Mouse (Mus musculus): ENCODE data around the gene Ehbp1l1. TPM values are rescaled to one million over a fixed set of nuclear protein-coding genes. Genes with fewer than 3 reads are reported as not detected.
"Not testable (repeated sequence)": the region's sequence is repeated elsewhere in the genome, so short reads cannot be mapped to it uniquely, and the experiment has no call there.

Ehbp1l1 gene
- polyA plus RNA-seq, 1 experiment from 2014 or later, result 69.0 TPM

GRCm38 (mm10) chr19:5690343-5690735 is 35.8 kb downstream of the Ehbp1l1 start:
- 0 out of 2 replicates have a peak, but pooled peaks cover 5% of the 10 kb centered on the region for H3K27me3 ChIP-seq (ENCODE audit: insufficient read depth, poor library complexity, severe bottlenecking)
- H3K4me3 ChIP-seq, result peak overlapping the region; percentile 96
- no peaks in the 10 kb centered on the region for H3K9me3 ChIP-seq
- peaks cover 67% of the 10 kb centered on the region for H3K36me3 ChIP-seq
- H3K4me1 ChIP-seq, result peaks cover 56% of the 10 kb centered on the region
- peak overlapping the region; percentile 94 for H3K27ac ChIP-seq
- WGBS, result 69% methylated on average over 15 of the region's 15 CpGs
- DNase-seq (ENCODE audit: low spot score), result no peak

DNA sequence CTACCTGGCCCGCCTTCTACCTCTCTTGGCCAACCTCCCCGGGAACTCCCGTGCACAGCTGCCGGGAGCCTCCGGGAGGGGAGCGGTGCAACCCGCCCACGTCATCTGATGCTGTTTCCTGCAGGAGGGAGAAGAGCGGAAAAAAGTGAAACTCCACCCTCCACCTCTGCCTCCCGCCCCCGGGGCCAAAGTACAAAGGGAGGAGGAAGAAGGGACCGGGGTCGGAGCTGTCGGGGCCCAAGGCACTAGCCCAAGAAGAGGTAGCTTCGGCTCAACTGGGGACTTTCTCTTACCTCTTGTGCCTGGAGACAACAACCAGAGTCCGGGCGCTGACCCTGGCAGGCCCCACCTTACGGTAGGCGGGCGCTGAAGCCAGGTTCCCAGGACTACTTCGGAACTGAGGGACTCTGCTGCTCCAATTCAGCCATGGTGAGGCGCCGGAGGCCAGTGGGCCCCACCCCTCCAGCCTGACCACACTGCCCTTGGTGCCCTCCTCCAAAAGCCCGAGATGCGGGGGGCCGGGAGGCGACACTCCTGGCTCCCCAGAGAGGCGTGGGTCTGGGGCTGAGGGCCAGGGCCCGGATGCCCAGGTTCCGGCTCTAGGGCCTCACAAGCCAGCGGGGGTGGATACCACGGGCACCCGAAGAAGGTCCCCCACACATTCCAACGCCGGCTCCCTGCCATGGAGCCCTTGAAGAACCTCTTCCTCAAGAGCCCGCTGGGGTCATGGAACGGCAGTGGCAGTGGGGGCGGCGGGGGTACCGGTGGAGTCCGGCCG is 36.4 kb downstream of the Ehbp1l1 start:
- H3K36me3 ChIP-seq, result peaks cover 67% of the 10 kb centered on the region

GRCm38 (mm10) chr19:5689088-5689428 is 37.1 kb downstream of the Ehbp1l1 start:
- peaks cover 55% of the 10 kb centered on the region for H3K4me1 ChIP-seq
- DNase-seq (ENCODE audit: low spot score), result no peak
- no peaks in the 10 kb centered on the region for H3K27me3 ChIP-seq (ENCODE audit: insufficient read depth, poor library complexity, severe bottlenecking)
- H3K4me3 ChIP-seq, result peak overlapping the region; percentile 96
- peaks cover 68% of the 10 kb centered on the region for H3K36me3 ChIP-seq
- H3K9me3 ChIP-seq, result no peaks in the 10 kb centered on the region
- peak overlapping the region; percentile 94 for H3K27ac ChIP-seq
- under 1% methylated on average over 7 of the region's 7 CpGs for WGBS

More for the DNA sequence above, 36.4 kb downstream of the Ehbp1l1 start:
- peaks cover 55% of the 10 kb centered on the region for H3K4me1 ChIP-seq
- peak overlapping the region; percentile 94 for H3K27ac ChIP-seq
- peak; percentile 96 for DNase-seq (ENCODE audit: low spot score)
- no peaks in the 10 kb centered on the region for H3K9me3 ChIP-seq
- H3K4me3 ChIP-seq, result peak overlapping the region; percentile 96
- 8% methylated on average over 42 of the region's 42 CpGs for WGBS
- H3K27me3 ChIP-seq (ENCODE audit: insufficient read depth, poor library complexity, severe bottlenecking), result no peaks in the 10 kb centered on the region

DNA sequence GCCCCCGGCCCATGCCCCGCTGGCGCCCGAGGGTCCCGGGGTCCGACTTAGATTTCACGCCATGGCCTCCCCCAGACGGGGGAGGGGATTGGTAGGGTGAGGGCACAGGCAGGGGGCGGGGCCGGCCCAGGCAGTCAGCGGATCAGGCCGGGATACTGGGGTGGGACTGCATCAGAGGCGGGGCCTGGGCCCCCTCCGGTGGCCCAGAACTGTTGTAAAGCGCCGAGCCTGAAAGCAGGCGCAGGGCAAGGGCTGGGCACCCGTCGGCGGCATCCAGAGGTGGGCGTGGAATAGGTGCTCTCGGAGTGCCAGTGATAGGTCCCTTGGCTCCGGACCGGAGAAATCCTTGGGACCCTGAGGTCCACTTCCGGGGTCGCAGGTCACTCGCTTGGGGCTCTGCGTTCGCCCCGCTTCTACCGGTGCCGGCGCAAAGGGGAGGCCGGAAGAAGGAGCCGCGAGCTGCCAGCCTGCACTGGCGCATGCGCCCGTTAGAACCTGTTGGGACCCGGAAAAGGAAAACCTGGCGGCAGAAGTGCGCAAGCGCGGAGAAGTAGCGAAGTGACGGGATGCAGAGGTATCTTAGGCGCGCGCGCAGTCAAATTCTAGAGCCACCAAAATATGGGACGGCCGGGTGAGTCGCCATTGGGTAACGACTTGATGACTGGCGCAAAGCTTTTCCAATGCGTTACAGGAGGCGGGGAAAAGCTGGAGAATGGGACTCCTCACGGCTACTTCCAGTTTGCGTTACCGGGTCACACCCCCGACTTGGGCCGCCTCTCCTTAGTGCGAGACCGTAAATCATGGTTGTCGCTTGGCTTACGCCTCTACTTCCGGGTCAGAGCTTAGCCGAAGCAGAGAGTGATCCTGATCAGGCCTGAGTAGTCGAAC is 37.7 kb downstream of the Ehbp1l1 start, which contains the start of the genes Map3k11 and Pcnx3:
Gene Map3k11, plus strand, starts transcription at position 543 of the 888 bp plus-strand sequence.
Gene Pcnx3, minus strand, starts transcription at position 709 of the 888 bp plus-strand sequence.
- no peaks in the 10 kb centered on the region for H3K27me3 ChIP-seq (ENCODE audit: insufficient read depth, poor library complexity, severe bottlenecking)
- peak within 1 kb of the TSS; percentile 96 for H3K4me3 ChIP-seq
- H3K36me3 ChIP-seq, result peaks cover 68% of the 10 kb centered on the region
- no peaks in the 10 kb centered on the region for H3K9me3 ChIP-seq
- peak; percentile 99 for DNase-seq (ENCODE audit: low spot score)
- peak within 1 kb of the TSS; percentile 94 for H3K27ac ChIP-seq
- whole genome bisulfite sequencing, result under 1% methylated on average over 69 of the region's 69 CpGs
- H3K4me1 ChIP-seq, result peaks cover 49% of the 10 kb centered on the region

- DNase-seq (ENCODE audit: low spot score), result no peak
- WGBS, result 22% methylated on average over 9 of the region's 9 CpGs
- peak overlapping the region; percentile 94 for H3K27ac ChIP-seq
- peaks cover 68% of the 10 kb centered on the region for H3K36me3 ChIP-seq
- H3K4me1 ChIP-seq, result peaks cover 42% of the 10 kb centered on the region
- no peaks in the 10 kb centered on the region for H3K27me3 ChIP-seq (ENCODE audit: insufficient read depth, poor library complexity, severe bottlenecking)
- H3K9me3 ChIP-seq, result no peaks in the 10 kb centered on the region
- H3K4me3 ChIP-seq, result peak overlapping the region; percentile 96
These were observed 38.4 kb downstream of the Ehbp1l1 start for GRCm38 (mm10) chr19:5687738-5688137.

DNA sequence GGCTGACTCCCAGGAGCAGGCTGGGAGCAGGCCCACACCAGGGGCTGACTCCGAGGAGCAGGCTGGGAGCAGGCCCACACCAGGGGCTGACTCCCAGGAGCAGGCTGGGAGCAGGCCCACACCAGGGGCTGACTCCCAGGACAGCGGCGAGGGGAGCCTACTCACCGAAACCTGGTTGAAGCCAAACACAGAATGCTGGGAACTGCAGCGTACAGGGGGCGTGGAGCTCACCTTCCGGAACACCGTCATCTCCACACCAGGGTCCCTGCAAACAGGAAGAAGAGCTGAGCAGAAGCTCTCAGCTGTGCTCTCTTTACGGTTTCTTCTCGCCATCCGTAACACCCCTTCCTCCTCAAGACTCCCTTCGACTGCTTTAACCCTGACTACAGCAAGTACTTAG is 39.2 kb downstream of the Ehbp1l1 start:
- H3K36me3 ChIP-seq, result peaks cover 68% of the 10 kb centered on the region
- not testable (repeated sequence) for H3K9me3 ChIP-seq
- WGBS, result 90% methylated on average over 12 of the region's 12 CpGs

GRCm38 (mm10) chr19:5686437-5686836 is 39.7 kb downstream of the Ehbp1l1 start:
- H3K4me1 ChIP-seq, result peaks cover 29% of the 10 kb centered on the region
- H3K27ac ChIP-seq, result no peak overlapping the region
- no peaks in the 10 kb centered on the region for H3K27me3 ChIP-seq (ENCODE audit: insufficient read depth, poor library complexity, severe bottlenecking)
- no peaks in the 10 kb centered on the region for H3K9me3 ChIP-seq
- DNase-seq (ENCODE audit: low spot score), result no peak
- peaks cover 68% of the 10 kb centered on the region for H3K36me3 ChIP-seq
- WGBS, result 80% methylated on average over 13 of the region's 13 CpGs
- no peak overlapping the region for H3K4me3 ChIP-seq

More for the DNA sequence above, 39.2 kb downstream of the Ehbp1l1 start:
- H3K27ac ChIP-seq, result peak overlapping the region; percentile 94; the same call in 1 of the 2 replicates
- H3K27me3 ChIP-seq (ENCODE audit: insufficient read depth, poor library complexity, severe bottlenecking); DNase-seq (ENCODE audit: low spot score): not testable (repeated sequence)
- H3K4me1 ChIP-seq, result peaks cover 34% of the 10 kb centered on the region
- H3K4me3 ChIP-seq, result peak overlapping the region; percentile 96

DNA sequence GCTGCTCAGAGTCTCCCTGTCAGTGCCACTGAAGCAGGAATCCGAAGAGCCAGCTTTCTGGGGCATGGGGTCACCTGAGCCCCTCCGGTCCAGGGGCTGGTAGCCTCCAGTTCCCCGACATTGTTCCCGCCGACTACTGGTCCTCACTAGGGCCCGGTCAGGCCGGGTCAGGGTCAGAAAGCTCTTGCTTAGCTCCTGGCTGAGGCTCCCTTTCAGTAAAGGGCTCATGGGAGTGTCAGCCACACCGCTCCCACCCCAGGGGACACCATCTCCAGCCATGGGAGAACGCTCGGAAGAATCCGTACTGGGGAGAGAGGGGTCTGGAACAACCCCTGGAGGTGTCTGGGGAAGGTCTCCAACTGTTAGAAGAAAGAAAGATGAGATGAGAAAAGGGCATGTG is 40.3 kb downstream of the Ehbp1l1 start:
- WGBS, result 92% methylated on average over 11 of the region's 11 CpGs
- Histone ChIP-seq H3K27ac (peak overlapping the region; percentile 59; the same call in 1 of the 2 replicates), H3K27me3 (ENCODE audit: insufficient read depth, poor library complexity, severe bottlenecking) (no peaks in the 10 kb centered on the region), H3K4me3 (no peak overlapping the region), H3K4me1 (peaks cover 23% of the 10 kb centered on the region), H3K36me3 (peaks cover 69% of the 10 kb centered on the region), H3K9me3 (no peaks in the 10 kb centered on the region)
- DNase-seq (ENCODE audit: low spot score), result no peak

DNA sequence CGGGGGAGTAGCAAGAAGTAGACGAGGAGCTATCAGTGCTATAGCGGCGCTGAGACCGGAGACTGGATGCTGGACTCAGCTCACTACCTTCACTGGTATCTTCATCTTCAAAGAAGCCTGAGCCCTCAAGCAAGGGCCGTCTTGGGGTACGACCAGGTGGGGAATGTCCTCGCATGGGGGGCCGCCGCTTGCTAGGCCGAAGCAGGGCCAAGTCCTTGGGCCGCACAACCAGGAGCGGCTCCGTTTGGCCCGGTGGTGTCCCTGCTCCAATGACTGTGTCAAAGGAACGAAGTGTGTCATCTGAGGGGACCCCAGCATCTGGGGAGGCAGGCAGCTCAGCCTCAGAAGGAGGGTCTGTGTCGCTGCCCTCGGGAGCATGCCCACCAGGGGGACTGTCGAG is 40.7 kb downstream of the Ehbp1l1 start:
- H3K27me3 ChIP-seq (ENCODE audit: insufficient read depth, poor library complexity, severe bottlenecking), result no peaks in the 10 kb centered on the region
- 92% methylated on average over 19 of the region's 19 CpGs for WGBS
- H3K9me3 ChIP-seq, result no peaks in the 10 kb centered on the region
- peaks cover 19% of the 10 kb centered on the region for H3K4me1 ChIP-seq
- no peak for DNase-seq (ENCODE audit: low spot score)
- no peak overlapping the region for H3K27ac ChIP-seq
- H3K36me3 ChIP-seq, result peaks cover 69% of the 10 kb centered on the region
- H3K4me3 ChIP-seq, result no peak overlapping the region

DNA sequence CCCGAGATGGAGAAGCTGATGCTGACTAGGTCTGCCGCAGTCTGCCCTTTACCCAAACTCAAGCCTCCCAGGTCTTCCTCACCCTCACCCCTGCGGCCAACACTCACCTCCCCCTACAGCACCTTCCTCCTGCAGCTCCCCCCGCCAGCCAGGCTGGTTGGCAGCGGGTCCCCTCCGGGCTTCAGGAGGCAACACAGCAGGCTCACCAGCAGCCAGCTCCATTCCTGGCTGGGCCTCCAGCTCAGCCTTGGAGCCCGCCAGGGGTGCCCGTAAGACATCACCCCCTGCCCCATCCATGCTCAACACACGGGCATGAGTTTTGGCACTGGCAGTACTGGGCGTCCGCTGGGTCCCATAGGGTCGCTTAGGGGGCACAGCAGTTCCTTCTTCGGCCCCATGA is 41.1 kb downstream of the Ehbp1l1 start:
- no peak overlapping the region for H3K4me3 ChIP-seq
- H3K4me1 ChIP-seq, result peaks cover 15% of the 10 kb centered on the region
- WGBS, result 95% methylated on average over 13 of the region's 13 CpGs
- no peak for DNase-seq (ENCODE audit: low spot score)
- H3K36me3 ChIP-seq, result peaks cover 72% of the 10 kb centered on the region
- H3K9me3 ChIP-seq, result no peaks in the 10 kb centered on the region
- H3K27me3 ChIP-seq (ENCODE audit: insufficient read depth, poor library complexity, severe bottlenecking), result no peaks in the 10 kb centered on the region
- H3K27ac ChIP-seq, result no peak overlapping the region

DNA sequence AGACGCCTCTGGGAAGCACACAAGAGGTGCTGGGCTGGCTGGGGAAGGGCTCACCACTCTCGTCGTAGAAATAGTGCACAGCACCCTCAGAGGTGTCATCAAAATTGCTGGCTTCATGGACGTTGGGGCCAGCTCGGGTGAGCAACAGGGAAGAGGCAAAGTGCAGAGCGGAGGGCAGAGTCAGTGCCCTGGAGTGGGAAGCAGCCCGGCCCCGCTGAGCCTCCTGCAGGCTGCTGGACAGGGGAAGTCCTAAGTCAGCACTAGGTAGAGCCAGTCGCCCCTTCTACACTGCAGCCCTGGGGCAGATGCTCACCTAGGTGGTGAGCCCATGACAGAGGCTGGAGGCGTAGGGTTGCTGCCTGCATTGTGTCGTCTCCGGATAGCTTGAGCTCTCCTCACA is 41.9 kb downstream of the Ehbp1l1 start:
- no peak overlapping the region for H3K27ac ChIP-seq
- no peak for DNase-seq (ENCODE audit: low spot score)
- 90% methylated on average over 12 of the region's 12 CpGs for WGBS
- H3K4me3 ChIP-seq, result no peak overlapping the region
- no peaks in the 10 kb centered on the region for H3K9me3 ChIP-seq
- H3K36me3 ChIP-seq, result peaks cover 80% of the 10 kb centered on the region
- H3K4me1 ChIP-seq, result peaks cover 13% of the 10 kb centered on the region
- H3K27me3 ChIP-seq (ENCODE audit: insufficient read depth, poor library complexity, severe bottlenecking), result no peaks in the 10 kb centered on the region

DNA sequence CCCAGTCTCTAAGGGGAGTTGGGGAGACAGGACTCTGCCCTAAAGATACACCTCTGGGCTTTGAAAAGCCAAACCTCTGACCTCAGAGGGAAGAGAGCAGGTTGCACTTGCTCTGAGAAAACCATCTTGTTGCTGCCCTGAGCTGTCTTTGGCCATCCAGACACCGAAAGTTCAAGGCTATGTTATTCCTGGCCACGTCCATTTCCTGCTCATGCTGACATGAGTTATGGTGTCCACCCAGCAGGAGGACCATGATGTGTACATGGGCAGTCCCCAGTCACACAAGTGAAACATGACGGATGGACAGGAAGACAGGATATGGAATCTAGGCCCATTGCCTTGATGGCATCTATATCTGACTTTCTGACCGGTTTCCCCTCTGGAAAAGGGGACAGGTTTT is 45.7 kb downstream of the Ehbp1l1 start:
- DNase-seq (ENCODE audit: low spot score), result no peak
- no peak overlapping the region for H3K27ac ChIP-seq
- H3K9me3 ChIP-seq, result no peaks in the 10 kb centered on the region
- peaks cover 94% of the 10 kb centered on the region for H3K36me3 ChIP-seq
- no peaks in the 10 kb centered on the region for H3K4me1 ChIP-seq
- no peak overlapping the region for H3K4me3 ChIP-seq
- no peaks in the 10 kb centered on the region for H3K27me3 ChIP-seq (ENCODE audit: insufficient read depth, poor library complexity, severe bottlenecking)
- WGBS, result 83% methylated on average over 4 of the region's 4 CpGs

DNA sequence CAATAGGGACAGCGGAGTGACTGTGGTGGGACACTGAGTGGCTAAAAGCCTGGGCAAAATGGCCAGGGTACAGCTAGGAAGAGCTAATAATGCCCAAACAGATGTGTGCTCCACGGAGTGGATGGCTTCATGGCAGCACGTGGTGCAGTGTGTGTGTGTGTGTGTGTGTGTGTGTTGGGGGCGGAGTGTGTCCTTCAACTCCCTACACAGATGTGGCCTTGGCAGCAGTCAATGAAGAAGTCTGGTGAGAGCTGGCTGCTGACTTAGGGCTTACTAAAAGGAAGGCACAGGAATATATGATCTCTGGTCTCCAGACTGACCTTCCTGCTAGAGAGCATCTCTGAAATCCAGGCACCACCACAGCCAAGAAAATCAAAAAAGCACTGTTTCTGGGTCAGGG is 57.7 kb downstream of the Ehbp1l1 start:
- 89% methylated on average over 4 of the region's 4 CpGs for WGBS
- no peak for DNase-seq (ENCODE audit: low spot score)
- H3K36me3 ChIP-seq, result peaks cover 88% of the 10 kb centered on the region

More for the DNA sequence above, 57.7 kb downstream of the Ehbp1l1 start:
- H3K4me1 ChIP-seq, result peaks cover 28% of the 10 kb centered on the region
- H3K9me3 ChIP-seq, result no peaks in the 10 kb centered on the region
- H3K27me3 ChIP-seq (ENCODE audit: insufficient read depth, poor library complexity, severe bottlenecking), result no peaks in the 10 kb centered on the region
- H3K27ac ChIP-seq, result no peak overlapping the region
- no peak overlapping the region for H3K4me3 ChIP-seq

All from heart, embryonic 10.5 days (tissue).